ENCODE assay signal across 8 mouse cellular contexts in genomic region chr11:119363534-119364145, GRCm38 (mm10). TPM values are rescaled to one million over a fixed set of nuclear protein-coding genes. Genes with fewer than 3 reads are reported as not detected.
DNase-seq lines count a peak whose midpoint lies in the region; ATAC-seq and TF ChIP-seq lines count a peak whose summit lies in the region.

No protein-coding gene starts in this region.

- CTCF ChIA-PET in Patski (lab: Charles Lee), result interaction anchor here (0.9 to 1.6 kb wide), 5 partner anchors 9 to 79 kb away, joined by 3 to 7 read pairs (median 4); no protein-coding TSS in a partner anchor

- 28% methylated on average over 11 of the region's 11 CpGs for WGBS in hindbrain, embryonic 14.5 days

- H3K27me3 ChIP-seq in Patski, result no peaks in the 10 kb centered on the region
- no peaks in the 10 kb centered on the region for H3K27me3 ChIP-seq in hindbrain, embryonic 14.5 days (ENCODE audit: control insufficient read depth, insufficient read depth, low read length)

- H3K36me3 ChIP-seq in hindbrain, embryonic 14.5 days (replicated peaks; ENCODE audit: control insufficient read depth, insufficient read depth), result no peaks in the 10 kb centered on the region; the same call in 1 of the 2 replicates

- TF ChIP-seq CTCF in Patski (IDR thresholded peaks at IDR 0.05), result peak; percentile 97

- DNase-seq in Patski (ENCODE audit: low read depth, low spot score), result peak; percentile 30
- DNase-seq in cerebellum, adult 8-10 months, result peak; percentile 74
- peak; percentile 80 for DNase-seq in hindbrain, embryonic 14.5 days (ENCODE audit: low spot score)
- DNase-seq in layer of hippocampus, postnatal 14 days (ENCODE audit: low spot score in 2 of 2), result peak; percentile 57 to 69
- DNase-seq in lung, postnatal 14 days, result peak; percentile 79
- peak; percentile 72 for DNase-seq in retina, postnatal 7 days (ENCODE audit: low read depth, low spot score)
- DNase-seq in yolk sac, embryonic 10.5 days (ENCODE audit: low spot score), result peak; percentile 66

- POLR2A ChIA-PET in Patski (lab: Charles Lee), result no interaction called here

- no peak overlapping the region for H3K9ac ChIP-seq in hindbrain, embryonic 14.5 days

- in situ Hi-C loops in Patski (cut with MboI; ENCODE audit: low pct_unique_long_range_greater_than_20kb), result loop anchor here (5.0 kb wide), 1 partner anchor 39 kb away; no protein-coding TSS in a partner anchor

- H3K4me1 ChIP-seq in hindbrain, embryonic 14.5 days (replicated peaks; ENCODE audit: control insufficient read depth, insufficient read depth, low read length), result no peaks in the 10 kb centered on the region; the same call in 1 of the 2 replicates

- no peak for ATAC-seq in Patski
- ATAC-seq in frontal cortex, adult (ENCODE audit: low TSS enrichment), result peak; percentile 65; the same call in 1 of the 2 replicates
- peak; percentile 85; the same call in 1 of the 2 replicates for ATAC-seq in hindbrain, embryonic 14.5 days (ENCODE audit: low FRiP score)

- no peak overlapping the region for H3K27ac ChIP-seq in hindbrain, embryonic 14.5 days

- peak overlapping the region; percentile 36 for H3K4me2 ChIP-seq in hindbrain, embryonic 14.5 days (replicated peaks)

- H3K4me3 ChIP-seq in hindbrain, embryonic 14.5 days (replicated peaks; ENCODE audit: low read length), result 0 out of 2 replicates have a peak overlapping the region, but pooled peaks have one; percentile 4

- H3K9me3 ChIP-seq in hindbrain, embryonic 14.5 days (ENCODE audit: control insufficient read depth, low read length), result no peaks in the 10 kb centered on the region

RNA-seq across cellular contexts. Expression of gene Slc26a11, which starts 8.3 kb away (rescaled TPM):
- polyA plus RNA-seq in Patski (2021), result 16.3 TPM
- 5.0 and 6.0 TPM in 2 replicates for polyA plus RNA-seq in hindbrain, embryonic 14.5 days (2014; fragmentation: Nextera tagmentation; extraction: Ambion mirVana)
- 1 to 10 TPM; 4.3 to 6.0 TPM for total RNA-seq in layer of hippocampus, postnatal 14 days (2021)

RNA-seq across cellular contexts. Expression of gene Sgsh, which starts 8.3 kb away (rescaled TPM):
- polyA plus RNA-seq in Patski (2021), result 25.0 TPM
- polyA plus RNA-seq in hindbrain, embryonic 14.5 days (2014; fragmentation: Nextera tagmentation; extraction: Ambion mirVana), result 3.4 and 5.1 TPM in 2 replicates
- total RNA-seq in layer of hippocampus, postnatal 14 days (2021), result 1 to 10 TPM; 4.3 to 4.8 TPM

RNA-seq across cellular contexts. Expression of gene Rnf213, which starts 29.3 kb away (rescaled TPM):
- polyA plus RNA-seq in Patski (2021), result 20.5 TPM
- 1.5 and 2.2 TPM in 2 replicates for polyA plus RNA-seq in hindbrain, embryonic 14.5 days (2014; fragmentation: Nextera tagmentation; extraction: Ambion mirVana)
- total RNA-seq in layer of hippocampus, postnatal 14 days (2021), result 1 to 10 TPM; 3.4 to 3.5 TPM

RNA-seq across cellular contexts. Expression of gene Card14, which starts 56.1 kb away (rescaled TPM):
- 0.26 TPM for polyA plus RNA-seq in Patski (2021)
- 0.16 and 0.18 TPM in 2 replicates for polyA plus RNA-seq in hindbrain, embryonic 14.5 days (2014; fragmentation: Nextera tagmentation; extraction: Ambion mirVana)
- under 1 TPM; 0.25 to 0.45 TPM for total RNA-seq in layer of hippocampus, postnatal 14 days (2021)

Comparison
In these comparisons a context has a peak if more than half of its experiments do, and no peak if none do; other contexts are left out.
1. DNase-seq: peak in every context shown above with its lines; median percentile 80 in hindbrain, embryonic 14.5 days; 79 in lung, postnatal 14 days; 74 in cerebellum, adult 8-10 months; 72 in retina, postnatal 7 days; 66 in yolk sac, embryonic 10.5 days; 63 in layer of hippocampus, postnatal 14 days; 30 in Patski.